Mouse (Mus musculus) bone marrow macrophage, adult 2 months (primary cell): ENCODE measurements around the gene Fgfr2. TPM values are rescaled to one million over a fixed set of nuclear protein-coding genes. Genes with fewer than 3 reads are reported as not detected.
A peak's percentile ranks its signal among the peaks of the same experiment; 100 is the strongest.
"Not testable (repeated sequence)": the region's sequence is repeated elsewhere in the genome, so short reads cannot be mapped to it uniquely, and the experiment has no call there.

ENCODE experiments used
- H3K27ac ChIP-seq: 2 replicates; pipeline ENCODE4 v1.5.1; 2012; ENCODE audit warnings: low read depth, low read length; ENCODE audit not compliant: insufficient read depth
- H3K4me1 ChIP-seq: 2 replicates; pipeline ENCODE4 v1.6.1; 2012; ENCODE audit warnings: low read length; ENCODE audit not compliant: control insufficient read depth, insufficient read depth
- H3K4me3 ChIP-seq: 2 replicates; pipeline ENCODE4 v1.5.1; 2012; ENCODE audit warnings: mild to moderate bottlenecking, low read length, moderate library complexity; ENCODE audit not compliant: insufficient read depth
- CTCF ChIP-seq: IDR thresholded peaks from 2 replicates; pipeline ENCODE4 v1.5.1; 2012; ENCODE audit warnings: low read depth, mild to moderate bottlenecking, low read length, moderate library complexity
- POLR2A ChIP-seq: IDR thresholded peaks from 2 replicates; pipeline ENCODE4 v1.6.1; 2012; ENCODE audit warnings: mild to moderate bottlenecking, low read depth, low read length, borderline replicate concordance
- polyA plus RNA-seq: library from polyadenylated mRNA; stranded (reverse); fragments of >200 nt; gene quantifications from 2 replicates; pipeline ENCODE4 v1.2.4, GENCODE M21; 2012; ENCODE audit not compliant: missing spikeins, insufficient read depth, insufficient read length

The Fgfr2 gene
- polyA plus RNA-seq, 1 experiment, result 0.27 TPM

DNA sequence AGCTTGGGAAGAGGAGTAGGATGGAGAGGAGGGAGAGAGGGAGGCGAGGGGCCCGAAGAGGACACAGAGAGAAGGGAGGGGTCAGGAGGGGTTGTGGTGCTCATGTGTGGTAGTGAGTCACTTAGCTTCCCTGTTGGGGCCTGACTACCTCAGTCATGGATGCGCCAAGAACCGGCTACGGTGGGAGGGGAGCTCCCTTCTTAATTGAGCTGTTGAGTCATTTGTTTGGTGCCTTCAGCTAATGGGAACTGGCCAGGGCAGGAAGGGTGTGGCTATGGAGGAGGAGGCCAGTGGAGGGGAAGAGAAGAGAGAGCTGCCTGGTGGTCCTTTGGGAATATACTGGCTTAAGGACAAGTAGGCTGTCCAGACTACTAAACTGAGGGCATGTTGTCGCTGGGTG is 2451.8 kb downstream of the Fgfr2 start:
- peaks cover 37% of the 10 kb centered on the region for H3K4me1 ChIP-seq
- no peak overlapping the region for H3K4me3 ChIP-seq
- H3K27ac ChIP-seq, result no peak overlapping the region
- no peak for TF ChIP-seq POLR2A
- no peak for TF ChIP-seq CTCF

GRCm38 (mm10) chr7:130670358-130670757 is 2452.8 kb downstream of the Fgfr2 start:
- TF ChIP-seq POLR2A (no peak), CTCF (no peak)
- peaks cover 37% of the 10 kb centered on the region for H3K4me1 ChIP-seq
- no peak overlapping the region for H3K4me3 ChIP-seq
- H3K27ac ChIP-seq, result no peak overlapping the region

- H3K4me3 ChIP-seq, result no peak overlapping the region
- no peak overlapping the region for H3K27ac ChIP-seq
- peaks cover 37% of the 10 kb centered on the region for H3K4me1 ChIP-seq
- TF ChIP-seq POLR2A, result no peak
- TF ChIP-seq CTCF, result no peak
Observed at GRCm38 (mm10) chr7:130669370-130669881, 2453.7 kb downstream of the Fgfr2 start.

GRCm38 (mm10) chr7:130668729-130669281 is 2454.3 kb downstream of the Fgfr2 start:
- peak overlapping the region; percentile 45 for H3K27ac ChIP-seq
- TF ChIP-seq CTCF, result no peak
- no peak for TF ChIP-seq POLR2A

GRCm38 (mm10) chr7:130668013-130668412 is 2455.1 kb downstream of the Fgfr2 start:
- not testable (repeated sequence) for H3K27ac ChIP-seq, H3K4me3 ChIP-seq
- H3K4me1 ChIP-seq, result peaks cover 37% of the 10 kb centered on the region

More at GRCm38 (mm10) chr7:130668729-130669281, 2454.3 kb downstream of the Fgfr2 start:
- H3K4me1 ChIP-seq, result peaks cover 37% of the 10 kb centered on the region
- H3K4me3 ChIP-seq, result no peak overlapping the region

- Histone ChIP-seq H3K4me1 (peaks cover 30% of the 10 kb centered on the region), H3K4me3 (no peak overlapping the region), H3K27ac (no peak overlapping the region)
- TF ChIP-seq POLR2A (no peak), CTCF (no peak)
Observed at GRCm38 (mm10) chr7:130665358-130665757, 2457.8 kb downstream of the Fgfr2 start.

- H3K4me3 ChIP-seq, result no peak overlapping the region
- no peak for TF ChIP-seq POLR2A
- peak; percentile 14; the same call in 1 of the 2 replicates for TF ChIP-seq CTCF
Observed at GRCm38 (mm10) chr7:130664629-130665028, 2458.5 kb downstream of the Fgfr2 start.

DNA sequence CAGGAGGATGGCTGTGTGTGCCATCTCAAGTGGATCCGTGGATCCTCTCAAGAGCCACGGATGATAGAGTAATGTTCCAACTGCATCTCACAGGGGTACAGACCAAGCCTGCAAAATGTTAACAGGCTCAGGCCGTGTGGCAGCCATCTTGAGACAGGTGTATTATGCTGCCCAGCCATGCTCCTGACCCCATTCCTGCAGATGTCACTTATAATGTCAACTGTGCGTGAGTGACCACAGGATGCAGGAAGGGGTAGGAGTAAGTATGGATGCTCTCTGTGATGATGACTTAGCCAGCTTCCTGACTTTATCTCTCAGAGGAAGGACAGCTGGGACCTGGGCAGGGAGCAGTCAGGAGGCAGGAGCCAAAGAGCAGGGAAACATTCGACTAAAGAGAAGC is 2459.1 kb downstream of the Fgfr2 start:
- TF ChIP-seq POLR2A (no peak), CTCF (no peak)
- H3K4me3 ChIP-seq, result no peak overlapping the region
- H3K4me1 ChIP-seq, result peaks cover 18% of the 10 kb centered on the region
- H3K27ac ChIP-seq, result no peak overlapping the region

More at GRCm38 (mm10) chr7:130664629-130665028, 2458.5 kb downstream of the Fgfr2 start:
- peaks cover 23% of the 10 kb centered on the region for H3K4me1 ChIP-seq
- H3K27ac ChIP-seq, result no peak overlapping the region

DNA sequence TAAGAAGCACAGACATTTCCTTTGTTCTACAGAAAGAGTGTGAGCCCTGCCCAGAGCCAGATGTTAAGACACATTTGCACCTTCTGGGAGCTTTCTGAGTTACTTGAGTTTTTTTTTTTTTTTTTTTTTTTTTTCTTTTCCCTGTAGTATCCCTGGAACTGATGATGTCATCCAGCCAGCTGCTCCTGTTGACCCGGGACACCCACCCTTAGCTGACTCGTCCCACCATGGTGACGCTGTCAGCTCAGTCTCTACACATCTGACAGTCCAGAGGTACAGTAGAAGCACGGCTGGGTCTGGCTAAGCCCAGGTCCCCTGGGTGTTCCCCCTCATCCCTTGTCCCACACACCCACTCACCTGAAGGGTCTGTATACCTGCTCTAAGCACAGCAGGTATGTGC is 2460.3 kb downstream of the Fgfr2 start:
- Histone ChIP-seq H3K4me3 (no peak overlapping the region), H3K27ac (no peak overlapping the region), H3K4me1 (peaks cover 23% of the 10 kb centered on the region)
- TF ChIP-seq CTCF (no peak), POLR2A (no peak)

- Histone ChIP-seq H3K27ac (no peak overlapping the region), H3K4me3 (no peak overlapping the region)
- TF ChIP-seq CTCF (no peak), POLR2A (no peak)
Observed at GRCm38 (mm10) chr7:130662250-130662649, 2460.9 kb downstream of the Fgfr2 start.

More at GRCm38 (mm10) chr7:130662250-130662649, 2460.9 kb downstream of the Fgfr2 start:
- H3K4me1 ChIP-seq, result peaks cover 27% of the 10 kb centered on the region
